Mouse (Mus musculus) MEL (cell line): ENCODE results near the gene Prdx3. TPM values are rescaled to one million over a fixed set of nuclear protein-coding genes. Genes with fewer than 3 reads are reported as not detected.

Experiments used
- DNase-seq: peaks from one replicate; pipeline ENCODE4 v3.0.0; 2011; ENCODE audit warnings: low read depth, low spot score
- H3K27ac ChIP-seq: 2 replicates; pipeline ENCODE4 v1.5.1; 2012; ENCODE audit warnings: low read depth, mild to moderate bottlenecking, control low read depth, low read length, moderate library complexity; ENCODE audit not compliant: control insufficient read depth
- H3K27me3 ChIP-seq, 2 experiments: fragments of 150-350 bp in 1 of 2; sonication (generic) in 1 of 2; 2 replicates each; pipeline ENCODE4 v1.6.1; 2012; ENCODE audit warnings: low read length in 2 of 2, mild to moderate bottlenecking in 2 of 2, improper control_type of control experiment in 1 of 2, moderate library complexity in 1 of 2; ENCODE audit not compliant: insufficient read depth in 2 of 2, control insufficient read depth in 1 of 2
- H3K36me3 ChIP-seq, 2 experiments: 2 replicates each; pipeline ENCODE4 v1.6.1; 2012 to 2014; ENCODE audit warnings: low read length in 2 of 2, improper control_type of control experiment in 1 of 2, inconsistent platforms in 1 of 2, mild to moderate bottlenecking in 1 of 2; ENCODE audit not compliant: insufficient read depth in 2 of 2, control insufficient read depth in 1 of 2
- H3K4me1 ChIP-seq, 2 experiments: fragments of 150-350 bp in 1 of 2; sonication (generic) in 1 of 2; 2 replicates each; pipeline ENCODE4 v1.6.1; 2012; ENCODE audit warnings: low read length in 2 of 2, improper control_type of control experiment in 1 of 2, mild to moderate bottlenecking in 1 of 2; ENCODE audit not compliant: insufficient read depth in 2 of 2, control insufficient read depth in 1 of 2
- H3K4me3 ChIP-seq, 2 experiments: fragments of 150-350 bp in 1 of 2; sonication (generic) in 1 of 2; 2 replicates each; pipeline ENCODE4 v1.5.1; 2012; ENCODE audit warnings: low read depth in 2 of 2, low read length in 2 of 2, mild to moderate bottlenecking in 2 of 2, moderate library complexity in 2 of 2, control low read depth in 1 of 2, improper control_type of control experiment in 1 of 2; ENCODE audit not compliant: control insufficient read depth in 1 of 2, insufficient read depth in 1 of 2
- H3K79me2 ChIP-seq: 2 replicates; pipeline ENCODE4 v1.6.1; 2012; ENCODE audit warnings: mild to moderate bottlenecking, low read length, moderate library complexity; ENCODE audit not compliant: control insufficient read depth, poor library complexity, insufficient read depth
- H3K9ac ChIP-seq: 2 replicates; pipeline ENCODE4 v1.6.1; 2012; ENCODE audit warnings: low read depth, mild to moderate bottlenecking, control low read depth, low read length, moderate library complexity; ENCODE audit not compliant: control insufficient read depth, poor library complexity, severe bottlenecking
- H3K9me3 ChIP-seq: fragments of 150-350 bp; sonication (generic); replicated peaks from 2 replicates; pipeline ENCODE4 v1.6.1; 2012; ENCODE audit warnings: mild to moderate bottlenecking, low read length, improper control_type of control experiment, moderate library complexity; ENCODE audit not compliant: insufficient read depth
- CHD1 ChIP-seq: IDR thresholded peaks from 2 replicates; pipeline ENCODE4 v1.6.1; 2012; ENCODE audit warnings: low read depth, mild to moderate bottlenecking, inconsistent platforms, low read length, improper control_type of control experiment
- CHD2 ChIP-seq: IDR thresholded peaks from 2 replicates; pipeline ENCODE4 v1.6.1; 2011; ENCODE audit warnings: low read length, improper control_type of control experiment
- E2F4 ChIP-seq: IDR thresholded peaks from 2 replicates; pipeline ENCODE4 v1.6.1; 2011; ENCODE audit warnings: low read depth, low read length, improper control_type of control experiment, borderline replicate concordance
- ETS1 ChIP-seq: IDR thresholded peaks from 2 replicates; pipeline ENCODE4 v1.6.1; 2012; ENCODE audit warnings: low read depth, mild to moderate bottlenecking, inconsistent platforms, low read length, improper control_type of control experiment, moderate library complexity
- GABPA ChIP-seq: IDR thresholded peaks from 2 replicates; pipeline ENCODE4 v1.6.1; 2012; ENCODE audit warnings: low read depth, mild to moderate bottlenecking, inconsistent platforms, low read length, improper control_type of control experiment, moderate library complexity
- GATA1 ChIP-seq: IDR thresholded peaks from 2 replicates; pipeline ENCODE4 v1.6.1; 2011; ENCODE audit warnings: low read depth, low read length, improper control_type of control experiment
- HCFC1 ChIP-seq: IDR thresholded peaks from 2 replicates; pipeline ENCODE4 v1.6.1; 2012; ENCODE audit warnings: low read depth, mild to moderate bottlenecking, inconsistent platforms, low read length, improper control_type of control experiment, moderate library complexity
- MAFK ChIP-seq: IDR thresholded peaks from 2 replicates; pipeline ENCODE4 v1.6.1; 2011; ENCODE audit warnings: low read depth, mild to moderate bottlenecking, low read length, improper control_type of control experiment, borderline replicate concordance
- MAX ChIP-seq: IDR thresholded peaks from 2 replicates; pipeline ENCODE4 v1.6.1; 2011; ENCODE audit warnings: low read length, improper control_type of control experiment
- MAZ ChIP-seq: IDR thresholded peaks from 2 replicates; pipeline ENCODE4 v1.6.1; 2012; ENCODE audit warnings: low read depth, mild to moderate bottlenecking, inconsistent platforms, low read length, improper control_type of control experiment
- MYB ChIP-seq: IDR thresholded peaks from 2 replicates; pipeline ENCODE4 v1.6.1; 2011; ENCODE audit warnings: mild to moderate bottlenecking, low read depth, low read length, improper control_type of control experiment
- MYC ChIP-seq: IDR thresholded peaks from 2 replicates; pipeline ENCODE4 v1.6.1; 2011; ENCODE audit warnings: low read depth, mild to moderate bottlenecking, low read length, improper control_type of control experiment, moderate library complexity
- NELFE ChIP-seq: IDR thresholded peaks from 2 replicates; pipeline ENCODE4 v1.6.1; 2011; ENCODE audit warnings: low read depth, low read length, improper control_type of control experiment
- POLR2AphosphoS2 ChIP-seq: IDR thresholded peaks from 2 replicates; pipeline ENCODE4 v1.6.1; 2011; ENCODE audit warnings: low read length, improper control_type of control experiment
- POLR2AphosphoS5 ChIP-seq: IDR thresholded peaks from 2 replicates; pipeline ENCODE4 v1.6.1; 2012; ENCODE audit warnings: low read depth, borderline replicate concordance, mild to moderate bottlenecking, inconsistent platforms, low read length, moderate library complexity, mixed read lengths
- RAD21 ChIP-seq: IDR thresholded peaks from 2 replicates; pipeline ENCODE4 v1.6.1; 2011; ENCODE audit warnings: mild to moderate bottlenecking, low read depth, low read length, improper control_type of control experiment
- RCOR1 ChIP-seq: IDR thresholded peaks from 2 replicates; pipeline ENCODE4 v1.6.1; 2012; ENCODE audit warnings: low read depth, mild to moderate bottlenecking, inconsistent platforms, low read length, improper control_type of control experiment
- SIN3A ChIP-seq: IDR thresholded peaks from 2 replicates; pipeline ENCODE4 v1.6.1; 2012; ENCODE audit warnings: low read length, improper control_type of control experiment, inconsistent platforms
- SMC3 ChIP-seq: IDR thresholded peaks from 2 replicates; pipeline ENCODE4 v1.6.1; 2011; ENCODE audit warnings: low read depth, low read length, improper control_type of control experiment
- TBP ChIP-seq: IDR thresholded peaks from 2 replicates; pipeline ENCODE4 v1.8.0; 2011; ENCODE audit warnings: low read depth, low read length, improper control_type of control experiment
- UBTF ChIP-seq: IDR thresholded peaks from 2 replicates; pipeline ENCODE4 v1.6.1; 2012; ENCODE audit warnings: low read depth, mild to moderate bottlenecking, inconsistent platforms, low read length, improper control_type of control experiment, moderate library complexity, borderline replicate concordance; ENCODE audit not compliant: insufficient read depth
- ZKSCAN1 ChIP-seq: IDR thresholded peaks from 2 replicates; pipeline ENCODE4 v1.6.1; 2012; ENCODE audit warnings: low read depth, mild to moderate bottlenecking, inconsistent platforms, low read length, improper control_type of control experiment, moderate library complexity
- ZNF384 ChIP-seq: IDR thresholded peaks from 2 replicates; pipeline ENCODE4 v1.6.1; 2012; ENCODE audit warnings: low read depth, mild to moderate bottlenecking, inconsistent platforms, low read length, improper control_type of control experiment
- polyA plus RNA-seq, 2 experiments: library from polyadenylated mRNA; stranded (reverse) in 1 of 2; unstranded in 1 of 2; fragments of >175 nt in 1 of 2; fragments of >200 nt in 1 of 2; gene quantifications; 2 replicates each; pipeline versions ENCODE4 v1.2.1 to v1.2.4; 2012; ENCODE audit warnings: low replicate concordance in 2 of 2, low read depth in 1 of 2; ENCODE audit not compliant: insufficient read length in 2 of 2, insufficient read depth in 1 of 2, missing spikeins in 1 of 2
- total RNA-seq: library from RNA; depleted of rRNA; stranded (reverse); fragments of 300-350 nt; gene quantifications from 2 replicates; pipeline ENCODE4 v1.2.3, GENCODE M21; 2012

Prdx3 gene
- total and polyA plus RNA-seq, 3 experiments, result 267 to 332 TPM; not detected in 1

DNA sequence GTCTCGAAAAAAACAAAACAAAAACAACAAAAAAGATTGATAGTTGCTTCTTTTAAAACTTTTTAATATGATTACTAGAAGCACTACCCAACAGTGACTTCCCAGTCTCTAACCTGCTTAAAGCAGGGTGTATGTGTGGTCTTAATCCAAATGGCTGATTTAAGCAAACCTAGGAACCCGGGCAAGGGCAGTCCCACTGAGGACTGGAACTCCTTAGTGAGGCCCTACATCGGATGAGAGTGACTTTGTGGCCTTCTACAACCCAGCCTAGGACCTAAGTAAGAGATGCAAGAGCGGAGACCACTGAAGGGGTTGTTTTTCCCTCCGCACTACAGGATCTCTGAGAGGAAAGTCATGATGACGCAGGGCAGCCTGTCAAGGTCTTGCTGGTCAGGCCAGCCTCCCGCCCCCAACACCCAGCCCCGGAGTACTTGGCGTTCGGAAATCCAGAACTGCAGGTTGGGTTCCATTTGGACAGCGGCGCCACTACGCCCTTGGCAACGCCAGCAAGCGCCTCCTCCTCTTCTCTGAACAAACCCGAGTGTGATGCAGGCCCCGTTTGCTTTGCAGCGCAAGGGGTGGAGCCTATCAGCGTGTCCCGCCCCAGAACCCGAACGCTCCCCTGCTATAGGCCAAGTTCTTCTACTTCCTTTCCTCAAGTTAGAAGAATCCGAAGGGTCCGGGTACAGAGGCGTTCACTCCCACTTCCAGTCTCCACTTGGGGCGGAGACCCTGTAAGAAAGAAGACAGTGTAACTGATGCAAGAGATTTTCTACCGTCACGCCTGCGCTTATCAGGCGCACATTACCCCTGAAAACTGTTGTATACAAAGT, 13.3 kb downstream of the Prdx3 start, which contains the start of gene Sfxn4 (continued):
- TF ChIP-seq MYC (peak; percentile 78), POLR2AphosphoS5 (no peak), GABPA (no peak), HCFC1 (peak; percentile 69), MYB (no peak), SMC3 (0 out of 2 replicates have a peak, but pooled peaks have one; percentile 16), MAX (peak; percentile 74), MAZ (peak; percentile 72; the same call in 1 of the 2 replicates), NELFE (peak; percentile 51), GATA1 (peak; percentile 72), ZKSCAN1 (no peak), ETS1 (peak; percentile 56; the same call in 1 of the 2 replicates), RCOR1 (0 out of 2 replicates have a peak, but pooled peaks have one; percentile 10), POLR2AphosphoS2 (peak; percentile 41; the same call in 1 of the 2 replicates), ZNF384 (no peak), RAD21 (no peak), CHD1 (no peak), CHD2 (no peak), TBP (peak; percentile 85), UBTF (no peak), SIN3A (peak; percentile 94), E2F4 (no peak)

DNA sequence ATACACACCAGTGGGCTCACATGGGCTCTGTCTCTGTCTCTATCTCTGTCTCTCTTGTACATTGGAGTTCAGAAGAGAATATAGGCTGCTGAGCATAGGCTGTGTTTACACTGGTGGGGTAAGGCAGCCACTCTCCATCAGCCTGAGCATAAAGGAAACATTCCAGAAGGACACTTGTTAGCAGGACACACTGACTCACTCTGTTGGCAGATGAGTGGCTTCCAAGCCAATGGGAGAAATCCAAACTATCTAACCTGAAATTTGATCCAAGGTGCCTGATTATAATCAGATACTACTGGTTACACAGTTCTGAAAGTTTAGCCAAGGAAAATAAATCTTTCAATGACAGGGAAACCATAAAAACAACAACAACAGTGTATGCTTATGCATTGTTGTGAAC, 28.6 kb downstream of the Prdx3 start:
- Histone ChIP-seq H3K9me3 (no peaks in the 10 kb centered on the region), H3K27ac (no peak overlapping the region), H3K79me2 (no peaks in the 10 kb centered on the region), H3K36me3 (peaks cover 0 to 21% of the 10 kb centered on the region in 2 experiments; a peak in 2 of 4 replicates), H3K9ac (no peak overlapping the region), H3K4me1 (peaks cover 9 to 16% of the 10 kb centered on the region in 2 experiments), H3K27me3 (no peaks in the 10 kb centered on the region), H3K4me3 (no peak overlapping the region)
- TF ChIP-seq NELFE (no peak), MAFK (no peak)
- DNase-seq, result no peak
